Mouse (Mus musculus) kidney, postnatal 36 days (tissue): ENCODE measurements at regions not wholly inside any gene's neighbourhood (a gene's known extent, or its start where the extent isn't known, plus 50 kb on each side); places are given as distances from the start of the nearest gene placed in this dataset.

Experiments
- DNase-seq, 2 experiments: peaks; one replicate each; pipeline ENCODE4 v3.0.0; 2021 to 2022; ENCODE audit warnings: mixed read lengths in 2 of 2

DNA sequence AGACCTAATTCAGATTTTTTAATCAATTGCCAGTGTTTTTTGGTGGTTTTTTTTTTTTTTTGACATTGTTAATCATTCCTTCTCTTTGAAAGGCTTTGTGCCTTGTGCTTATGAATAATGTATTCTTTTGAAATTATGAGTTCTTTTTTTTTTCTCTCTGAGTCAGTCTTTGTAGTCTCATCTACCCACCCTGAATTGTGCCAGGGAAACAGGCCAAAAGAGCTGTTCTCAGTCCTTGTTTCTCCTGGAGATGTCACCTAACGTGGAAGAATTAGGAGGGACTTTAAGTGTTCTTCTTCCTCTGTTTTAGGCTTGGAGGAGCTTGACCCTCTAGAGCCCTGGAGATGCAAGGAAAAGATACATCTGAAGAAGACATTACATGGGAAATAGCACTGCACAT lies 2012.6 kb downstream of the Poteg start:
- no peak for DNase-seq

DNA sequence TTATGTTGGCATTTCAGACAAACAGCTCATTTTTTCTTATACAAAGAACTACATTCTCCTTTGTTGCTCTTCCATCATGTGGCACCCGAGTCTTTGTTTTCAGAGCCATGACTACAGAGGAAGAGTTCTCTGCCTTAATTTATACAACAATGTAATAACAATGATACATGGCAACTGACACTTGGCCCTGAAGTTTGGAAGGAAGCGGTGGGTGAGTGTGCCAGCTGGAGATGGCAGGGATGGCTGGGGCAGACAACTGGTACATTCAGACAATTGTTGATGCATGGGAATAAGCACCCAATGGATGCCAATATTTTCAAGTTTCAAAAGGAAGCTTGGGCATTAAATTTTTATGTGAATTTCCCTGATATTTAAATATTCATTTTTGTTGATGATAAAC lies 2045.5 kb downstream of the Poteg start:
- DNase-seq, result no peak

DNA sequence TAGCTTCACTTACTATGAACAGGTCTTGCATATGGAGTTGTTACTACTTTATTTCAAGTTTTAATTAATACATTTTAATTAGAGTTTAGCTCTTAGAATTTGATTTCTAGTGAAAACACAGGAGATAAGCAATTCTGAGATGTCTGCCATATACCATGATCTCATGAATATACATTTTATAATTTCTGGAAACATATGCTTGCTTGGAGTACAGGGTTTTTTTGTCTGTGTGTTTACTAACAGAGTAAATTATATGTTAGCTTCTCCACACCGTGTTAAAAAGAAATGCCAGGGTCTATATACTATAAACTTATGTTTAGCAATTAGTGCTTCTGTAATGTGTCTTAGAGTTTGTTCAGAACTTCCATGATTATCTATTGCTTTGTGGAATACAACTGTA lies 2079.9 kb downstream of the Poteg start:
- no peak for DNase-seq

DNA sequence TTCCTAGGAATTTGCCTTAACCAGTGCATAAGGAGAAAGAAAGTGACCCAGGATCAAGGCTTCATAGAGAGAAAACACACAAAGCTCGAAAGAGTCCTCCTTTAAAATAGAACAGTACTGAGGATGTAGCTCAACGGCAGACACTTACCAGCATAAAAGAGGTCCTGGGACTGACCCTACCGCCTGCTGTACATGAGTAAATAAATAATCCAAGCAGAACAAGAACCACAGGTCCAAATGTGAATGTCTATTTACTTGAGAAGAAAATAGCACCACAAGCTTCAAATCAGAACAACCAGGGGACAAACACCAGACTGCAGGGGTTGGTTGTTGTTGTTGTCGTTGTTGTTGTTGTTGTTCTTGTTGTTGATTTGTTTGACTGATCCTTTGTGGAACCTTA lies 2084.1 kb downstream of the Poteg start:
- peak; percentile 11 to 64 for DNase-seq

DNA sequence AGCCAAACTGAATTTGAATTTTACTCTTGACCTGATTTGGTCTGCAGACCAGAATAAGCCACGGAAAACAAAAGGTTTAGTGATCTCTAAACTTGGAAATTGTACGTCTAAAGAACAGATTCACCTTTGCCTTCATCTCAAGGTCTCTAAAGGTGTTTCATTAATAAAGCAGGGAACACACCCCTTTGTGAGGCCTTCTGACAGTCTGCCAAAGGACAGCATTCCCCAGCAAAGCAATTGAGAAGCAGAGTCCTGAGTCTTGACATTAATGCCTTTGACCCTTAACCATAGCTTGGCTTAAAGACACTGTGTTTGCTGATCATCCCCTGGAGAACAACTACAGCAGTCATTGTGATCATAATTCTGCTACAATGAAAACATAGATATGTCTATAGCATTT lies 2090.5 kb downstream of the Poteg start:
- peak; percentile 52 to 53 for DNase-seq

DNA sequence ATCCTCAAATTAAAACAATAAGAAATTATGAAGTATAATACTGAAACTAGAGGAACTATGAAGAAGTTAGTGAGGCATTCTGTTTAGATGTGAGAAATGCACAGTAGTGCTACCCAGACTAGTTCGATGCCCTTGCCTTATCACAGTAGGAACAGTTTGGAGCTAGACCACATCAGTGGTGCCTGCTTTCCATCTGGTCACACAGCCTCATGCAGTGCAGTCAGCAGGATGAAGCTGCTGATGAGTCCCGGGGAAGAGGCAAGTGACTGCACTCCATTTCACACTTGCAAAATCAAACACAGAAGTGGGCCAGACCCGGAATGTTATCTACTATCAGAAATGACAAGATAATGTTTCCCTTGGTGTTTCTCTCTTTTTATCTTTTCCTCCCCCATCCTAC lies 2092.4 kb downstream of the Poteg start:
- DNase-seq, result no peak

DNA sequence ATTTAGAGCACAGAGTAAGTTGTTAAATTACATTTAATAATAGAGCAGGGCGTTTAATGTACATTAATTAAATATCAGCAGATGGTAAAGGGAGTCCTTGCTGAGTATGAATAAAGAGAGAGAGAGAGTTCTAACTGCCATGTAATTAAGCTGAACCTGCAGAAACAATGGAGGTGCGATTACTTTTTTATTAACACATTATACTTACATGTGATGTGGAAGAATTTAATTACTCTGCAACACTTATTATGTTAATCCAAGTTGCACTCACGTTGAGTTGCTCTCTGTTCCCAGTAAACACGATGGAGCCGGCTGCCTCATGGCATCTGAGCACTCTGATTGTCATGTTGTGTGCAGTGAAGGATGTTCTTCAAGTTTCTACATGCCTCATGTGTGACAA lies 2096.7 kb downstream of the Poteg start:
- DNase-seq, result no peak

DNA sequence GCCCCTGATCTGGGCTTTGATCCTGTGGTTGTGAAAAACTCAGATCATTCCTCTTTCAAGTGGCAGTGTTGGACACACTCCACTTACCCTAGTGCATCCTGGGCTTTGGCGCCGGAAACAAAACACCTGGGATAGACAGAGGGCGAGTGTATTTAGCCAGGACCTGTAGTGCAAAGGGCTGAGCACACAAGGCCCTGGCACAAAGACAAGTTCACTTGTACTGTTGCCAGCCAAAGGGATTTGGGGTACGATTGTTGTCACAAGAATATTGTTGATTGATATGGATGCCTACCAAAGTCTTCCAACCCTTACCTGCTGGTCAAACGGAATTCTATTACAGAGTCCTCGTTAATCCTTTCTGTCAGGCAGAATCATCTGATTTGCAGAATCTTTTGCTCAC lies 2138.2 kb downstream of the Poteg start:
- no peak for DNase-seq

DNA sequence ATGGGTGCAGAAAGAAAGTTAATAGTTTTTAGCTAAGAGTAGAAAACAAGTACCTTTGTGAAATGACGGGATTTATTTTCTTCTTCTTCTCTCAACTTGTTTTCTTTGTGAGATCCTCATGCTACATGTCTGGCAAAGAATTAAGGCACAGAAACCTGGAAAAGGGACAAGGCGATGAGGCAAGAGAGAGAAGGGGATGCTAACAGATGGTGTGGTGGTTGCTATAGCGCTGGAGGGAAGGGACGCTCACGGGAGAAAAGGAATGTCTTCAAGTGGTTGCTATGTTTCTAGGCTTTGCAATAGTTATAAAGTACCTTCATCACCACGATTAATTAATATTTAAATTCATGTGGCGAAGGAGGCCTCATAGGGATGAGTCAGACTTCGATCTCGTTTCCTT lies 2146.7 kb downstream of the Poteg start:
- DNase-seq, result no peak

DNA sequence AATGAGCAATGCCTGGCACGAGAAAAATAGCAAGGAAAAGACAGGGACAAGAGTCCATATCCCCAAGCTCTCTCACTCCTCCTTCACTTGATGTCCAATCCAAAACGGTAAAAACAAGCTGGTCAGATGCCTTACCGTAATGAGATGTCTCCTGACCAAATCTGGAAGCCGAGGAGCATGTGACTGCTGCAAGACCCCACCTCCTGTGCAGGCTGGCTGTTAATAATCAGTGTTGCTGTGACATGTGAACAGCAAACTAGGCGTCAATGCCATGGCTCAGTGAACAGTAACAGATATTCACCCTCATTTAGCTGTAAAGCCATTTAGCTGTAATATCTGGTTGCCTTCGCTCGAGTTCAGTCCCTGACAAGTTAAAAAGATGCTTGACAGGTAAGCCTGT lies 2166.6 kb downstream of the Poteg start:
- peak; percentile 14 to 31 for DNase-seq

DNA sequence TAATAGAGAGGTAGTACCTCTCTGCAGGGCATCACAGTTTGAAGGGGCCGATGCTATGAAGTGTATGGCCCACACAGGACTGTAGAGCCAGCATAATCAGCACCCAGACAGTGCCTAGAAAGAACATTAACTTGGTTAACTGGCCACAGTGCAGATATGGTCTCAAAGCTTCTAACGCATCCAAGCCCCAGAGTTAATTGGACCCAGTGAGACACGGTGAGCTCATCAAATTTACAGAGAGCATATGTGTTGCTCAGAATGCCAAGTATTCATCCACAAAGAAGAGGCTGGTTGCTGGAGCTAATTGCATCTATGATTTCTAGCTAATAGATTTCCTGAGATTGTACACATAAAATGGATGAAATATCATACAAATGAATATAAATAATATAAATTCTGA lies 2214.1 kb downstream of the Poteg start:
- DNase-seq, result no peak

DNA sequence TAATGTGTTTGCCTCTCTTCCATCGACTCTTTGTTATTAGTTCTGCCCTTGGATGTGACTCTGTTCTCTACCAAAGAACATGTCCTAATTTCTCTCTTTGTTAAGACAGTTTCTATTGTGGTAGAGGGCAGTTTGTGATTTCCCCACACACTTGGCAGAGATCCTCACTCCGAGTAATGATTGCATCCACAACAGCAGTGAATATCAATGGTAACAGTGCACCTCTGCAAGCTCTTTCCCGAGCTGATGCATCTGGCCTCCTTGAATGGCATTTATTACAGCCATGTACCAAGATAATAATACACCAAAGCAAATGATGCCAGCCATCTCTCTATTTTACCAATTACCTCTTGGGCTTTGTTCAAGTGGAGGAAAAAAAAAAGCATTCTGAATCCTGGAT lies 2228.4 kb downstream of the Poteg start:
- no peak for DNase-seq

DNA sequence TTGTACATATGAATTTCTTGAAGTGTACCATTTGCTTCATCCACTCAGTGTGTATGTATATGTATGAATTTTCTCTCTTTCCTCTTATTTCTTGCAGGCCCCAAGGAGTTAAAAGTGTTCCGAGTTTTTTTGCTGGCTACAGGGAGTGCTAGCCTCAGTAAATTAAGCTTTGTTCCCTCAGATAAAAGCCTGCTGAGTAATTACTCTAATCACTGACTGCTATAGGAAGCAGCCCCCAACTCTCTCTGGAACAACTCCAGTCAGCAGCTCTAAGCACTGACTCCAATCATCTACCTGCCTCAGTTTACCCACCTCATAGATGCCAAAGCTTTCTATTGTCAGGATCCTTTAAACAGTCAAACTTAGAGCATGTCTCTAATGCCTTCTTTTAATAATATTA lies 2235.9 kb downstream of the Poteg start:
- no peak for DNase-seq

DNA sequence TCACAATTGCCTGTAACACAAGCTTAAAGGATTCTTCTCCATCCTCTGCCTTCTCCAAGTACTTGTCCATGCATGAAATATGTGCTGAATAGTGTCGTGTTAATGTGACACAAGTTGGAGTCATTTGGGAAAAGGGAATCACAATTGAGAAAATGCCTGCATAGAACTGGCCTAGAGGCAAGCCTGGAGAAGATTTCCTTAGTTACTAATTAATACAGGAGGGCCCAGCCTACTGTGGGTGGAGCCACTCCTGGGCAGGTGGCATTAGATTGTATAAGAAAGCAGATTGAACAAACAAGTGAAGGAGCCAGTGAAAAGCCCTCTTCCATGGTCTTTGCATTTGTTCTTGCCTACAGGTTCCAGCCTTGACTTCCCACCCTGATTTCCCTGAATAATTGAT lies 2239.1 kb downstream of the Poteg start:
- peak; percentile 2 to 14 for DNase-seq

DNA sequence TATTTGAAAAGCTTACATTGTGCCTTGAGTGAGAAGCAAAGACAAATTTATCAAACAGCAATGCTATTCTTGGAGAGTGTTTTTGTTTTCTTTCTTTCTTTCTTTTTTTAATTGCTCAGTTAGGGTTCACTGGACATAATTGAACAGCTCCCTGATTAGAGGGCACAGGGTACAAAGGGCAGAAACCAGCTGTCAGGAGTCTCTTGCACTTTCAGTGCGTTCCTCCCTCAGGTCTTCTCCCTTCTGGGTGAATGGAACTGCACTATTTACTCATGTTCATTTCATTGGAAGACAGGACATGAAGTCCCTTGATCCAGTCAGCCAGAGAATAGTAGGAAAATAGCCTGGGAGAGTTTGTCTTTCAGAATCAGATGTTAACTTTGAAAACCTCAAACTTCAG lies 2248.2 kb downstream of the Poteg start:
- peak; percentile 66 to 72 for DNase-seq
